Mouse (Mus musculus) CH12F3 (cell line): Measurements from ENCODE around the gene Msi2.

Source experiments
- in situ Hi-C: fragments of 300-500 bp; cut with MboI; formaldehyde crosslinking; loops from 2 replicates; pipeline ENCODE4 v1.14.3; 2020; ENCODE audit warnings: low sequenced_read_pairs

Msi2 gene

DNA sequence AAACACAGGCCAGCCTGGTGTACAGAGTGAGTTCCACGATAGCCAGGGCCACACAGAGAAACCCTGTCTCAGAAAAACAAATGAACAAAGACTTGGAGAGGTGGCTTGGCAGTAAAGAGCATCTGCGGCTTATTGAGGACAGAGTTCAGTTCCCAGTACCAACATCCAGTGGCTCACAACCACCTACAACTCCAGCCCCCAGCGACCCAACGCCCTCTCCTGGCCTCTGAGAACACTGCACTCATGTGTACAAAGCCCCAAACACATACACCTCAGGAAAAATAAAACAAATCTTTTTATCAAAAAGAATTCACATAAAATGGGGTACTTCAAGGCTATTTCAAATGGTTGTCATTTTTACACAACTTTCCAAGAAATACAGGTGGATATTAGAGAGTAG lies 78.5 kb downstream of the Msi2 start:
- in situ Hi-C loops, result no loop called here

DNA sequence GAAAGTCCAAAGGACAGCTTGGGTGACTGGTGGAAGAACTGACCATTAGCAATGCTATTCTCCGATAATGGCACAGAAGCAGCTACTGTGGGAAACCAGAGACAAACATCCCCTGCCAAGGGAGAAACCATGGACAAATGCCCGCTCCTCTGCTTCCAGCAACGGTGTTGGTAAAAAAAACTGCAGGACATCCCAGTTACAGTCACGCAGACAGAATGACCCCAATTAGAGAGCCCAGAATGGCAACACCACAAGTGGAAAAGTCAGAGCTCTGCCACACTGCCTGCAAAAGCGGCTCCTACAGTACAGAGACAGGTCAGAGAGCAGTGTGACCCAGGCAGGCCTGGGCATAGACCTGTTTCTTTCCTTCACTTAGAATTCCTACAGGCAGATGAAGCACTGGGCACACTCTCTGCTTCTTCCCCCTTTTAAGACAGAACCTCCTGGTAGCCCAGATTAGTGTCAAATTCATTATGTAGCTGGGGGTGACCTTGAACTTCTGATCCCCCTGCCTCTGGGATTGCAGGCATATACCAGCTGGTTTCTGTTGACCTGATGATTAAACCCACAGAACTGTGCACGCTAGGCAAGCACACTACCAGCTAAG lies 79.3 kb downstream of the Msi2 start:
- in situ Hi-C loops, result no loop called here

DNA sequence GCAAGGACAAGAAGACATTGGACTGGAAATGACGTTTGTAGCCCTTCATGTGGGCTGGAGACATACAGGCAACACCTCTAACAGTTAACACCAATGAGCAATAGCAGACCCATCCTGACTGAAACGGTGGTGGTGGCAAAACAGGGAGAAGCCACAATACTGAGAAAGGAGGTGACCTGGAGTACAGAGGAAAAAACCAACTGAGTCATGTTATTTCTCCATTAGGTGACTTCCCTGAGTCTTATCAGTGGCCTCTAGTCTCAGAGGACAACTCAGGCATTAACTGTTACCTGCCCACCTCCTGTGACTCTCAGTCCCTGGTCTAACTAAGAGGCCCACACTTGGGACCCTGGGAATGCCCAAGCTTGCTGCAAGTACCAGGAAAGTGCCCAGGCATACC lies 80.1 kb downstream of the Msi2 start:
- in situ Hi-C loops, result no loop called here

DNA sequence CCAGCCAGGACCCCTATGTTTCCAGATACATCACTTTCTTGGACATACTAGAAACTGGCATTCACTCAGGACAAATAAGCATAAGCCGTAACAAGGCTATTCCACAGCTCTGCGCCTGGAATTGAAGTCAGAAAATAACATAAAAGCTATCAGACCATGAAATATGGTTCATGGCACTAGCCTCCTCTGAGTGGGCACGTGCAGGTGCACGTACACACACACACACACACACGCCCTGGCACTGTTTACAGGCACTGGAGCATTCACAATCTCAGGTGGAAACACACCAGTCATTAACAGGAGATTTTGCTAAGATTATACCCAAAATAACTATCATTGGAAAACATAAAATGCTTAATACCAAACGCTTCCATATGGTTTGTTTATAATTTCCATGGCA lies 81.4 kb downstream of the Msi2 start:
- in situ Hi-C loops, result no loop called here

DNA sequence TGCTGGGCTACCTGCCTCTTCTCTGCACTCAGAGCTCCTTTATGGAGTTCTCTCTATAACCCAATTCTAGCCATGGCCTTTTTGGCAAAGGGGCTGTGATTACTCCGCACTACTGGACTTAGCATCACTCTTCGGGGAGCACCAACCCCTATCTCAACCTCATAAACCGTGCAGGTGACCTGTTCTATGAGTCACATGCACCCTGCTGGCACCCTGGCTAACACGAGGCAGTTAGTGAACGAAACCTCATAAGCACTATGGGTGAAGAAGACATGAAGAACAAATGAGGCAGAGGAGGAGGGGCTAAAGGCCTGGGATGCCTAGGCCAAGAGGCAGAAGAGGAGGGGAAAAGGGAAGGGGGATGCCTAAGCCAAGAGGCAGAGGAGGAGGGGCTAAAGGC lies 82.0 kb downstream of the Msi2 start:
- in situ Hi-C loops, result no loop called here

DNA sequence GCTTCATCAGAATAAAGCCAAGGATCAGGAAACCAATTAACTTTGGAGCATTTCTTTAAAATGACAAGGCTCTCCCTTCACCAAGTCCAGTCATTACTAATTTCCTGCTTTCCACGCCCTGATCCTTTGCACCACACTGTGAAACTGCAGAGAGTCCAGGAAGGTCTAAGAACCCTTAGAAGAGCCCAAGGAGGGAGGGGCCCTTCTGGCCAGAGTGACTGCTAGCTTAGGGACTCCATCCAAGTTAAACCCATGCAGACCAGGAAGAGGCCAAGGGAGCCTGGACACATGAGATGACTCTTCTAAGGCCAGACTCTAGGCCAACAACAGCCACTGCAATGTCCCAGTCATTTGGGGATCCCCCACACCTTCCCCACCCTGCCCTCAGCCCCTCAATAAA lies 83.7 kb downstream of the Msi2 start:
- in situ Hi-C loops, result no loop called here

DNA sequence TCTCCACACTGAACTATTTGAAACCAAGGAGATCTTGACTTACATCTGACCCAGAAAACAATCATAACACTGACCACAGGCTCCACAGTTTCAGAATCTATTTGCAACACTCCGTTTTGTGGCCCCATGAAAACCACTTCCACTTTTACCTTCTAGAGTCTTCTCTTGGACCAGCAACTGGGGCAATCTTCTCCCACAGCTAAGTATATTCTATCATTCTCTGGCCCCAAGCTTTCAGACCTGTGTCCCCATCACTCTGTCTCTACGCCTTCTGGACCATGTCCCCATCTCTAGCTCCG lies 86.4 kb downstream of the Msi2 start:
- in situ Hi-C loops, result no loop called here

DNA sequence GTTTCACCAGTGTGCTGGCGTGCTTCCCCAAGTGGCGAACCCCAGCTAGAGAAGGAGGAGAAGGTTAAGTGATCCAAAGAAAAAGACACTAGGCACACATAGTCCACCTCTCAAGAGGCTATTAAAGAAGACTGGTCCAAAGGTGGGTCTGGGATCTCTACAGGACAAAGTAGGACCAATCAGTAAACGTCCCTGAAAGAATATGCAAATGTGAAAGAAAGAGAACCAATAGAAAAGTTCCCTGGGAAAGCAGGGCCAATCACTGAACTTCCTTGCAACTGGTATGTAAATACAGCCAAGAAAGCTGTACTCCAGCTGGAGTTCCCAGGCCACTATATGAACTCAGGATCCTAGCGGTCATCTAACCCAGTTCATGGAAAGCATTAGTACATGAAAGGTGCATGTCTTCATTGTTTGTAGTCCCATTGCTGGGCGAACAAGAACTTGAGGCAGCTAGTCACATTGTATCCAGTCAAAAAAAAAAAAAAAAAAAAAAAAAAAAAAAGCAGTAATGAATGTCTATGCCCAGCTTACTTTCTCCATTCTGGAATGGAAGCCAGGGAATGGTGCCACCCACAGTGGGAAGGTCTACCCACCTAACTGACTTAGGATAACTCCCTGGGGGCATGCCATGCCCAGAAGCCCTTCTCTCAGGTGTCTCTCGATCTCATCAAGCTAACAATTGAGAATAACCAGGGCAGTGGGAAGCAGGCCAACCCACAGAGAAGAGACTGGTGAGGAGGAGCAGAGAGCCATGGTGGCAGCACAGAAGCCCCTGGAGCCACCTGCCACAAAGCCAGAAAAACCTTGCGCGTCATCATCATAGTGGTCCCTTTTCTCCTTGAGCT lies 87.0 kb downstream of the Msi2 start:
- in situ Hi-C loops, result no loop called here

DNA sequence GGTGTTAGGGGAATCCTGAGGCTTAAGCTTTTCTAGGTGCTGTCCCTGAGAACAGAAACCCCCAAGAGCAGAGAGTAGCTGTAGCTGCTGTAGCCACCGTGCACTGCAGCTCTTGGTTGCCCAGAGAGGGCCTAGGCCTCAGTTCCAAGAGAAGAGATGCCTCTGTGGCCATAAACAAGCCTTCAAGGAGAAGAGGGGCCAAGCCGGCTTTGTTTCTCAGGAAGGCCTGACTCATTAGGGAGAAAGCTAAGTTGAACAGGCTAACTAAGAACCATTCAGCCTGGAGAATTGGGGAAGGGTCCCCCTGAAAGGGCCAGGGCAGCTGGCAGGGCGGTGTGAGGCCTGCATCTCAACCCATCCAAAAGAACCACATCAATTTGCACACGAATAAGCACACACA lies 88.7 kb downstream of the Msi2 start:
- in situ Hi-C loops, result no loop called here

DNA sequence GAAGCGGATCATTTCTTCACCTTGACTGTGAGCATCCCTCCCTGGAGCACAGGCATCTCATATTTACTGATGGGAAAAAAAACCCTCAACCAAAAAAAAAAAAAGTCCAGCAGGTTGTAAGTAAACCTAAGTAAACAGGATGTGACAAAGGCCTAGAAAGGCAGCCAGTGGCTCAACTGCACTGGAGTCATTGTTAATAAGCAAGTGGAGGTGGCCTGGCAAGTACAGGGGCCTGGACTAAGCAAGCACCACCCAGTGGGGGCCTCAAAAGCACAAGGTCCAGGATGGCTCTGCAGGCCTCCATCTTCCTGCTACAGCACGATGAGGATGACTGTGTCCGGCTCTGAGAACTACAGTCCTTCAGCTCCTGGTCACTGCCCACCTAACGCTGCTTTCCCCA lies 89.1 kb downstream of the Msi2 start:
- in situ Hi-C loops, result no loop called here

DNA sequence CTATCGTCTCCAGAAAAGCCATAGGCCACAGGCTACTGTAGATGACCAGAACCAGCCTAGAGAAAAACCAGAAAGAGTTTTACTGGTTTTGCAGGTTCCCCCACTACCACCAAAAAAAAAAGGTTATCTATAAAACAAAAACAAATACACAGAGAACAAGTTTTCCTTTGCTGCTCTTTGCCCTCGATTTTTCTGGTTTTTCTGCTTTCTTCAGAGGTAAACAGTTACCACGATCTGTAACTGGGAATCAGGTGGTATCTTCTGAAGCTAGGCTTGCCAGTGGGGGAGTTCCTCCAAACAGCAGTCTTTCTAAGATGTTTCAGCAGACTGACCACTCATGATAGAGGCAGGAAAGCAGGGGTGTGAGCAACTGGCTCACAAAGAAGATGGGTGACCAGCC lies 89.6 kb downstream of the Msi2 start:
- in situ Hi-C loops, result no loop called here

DNA sequence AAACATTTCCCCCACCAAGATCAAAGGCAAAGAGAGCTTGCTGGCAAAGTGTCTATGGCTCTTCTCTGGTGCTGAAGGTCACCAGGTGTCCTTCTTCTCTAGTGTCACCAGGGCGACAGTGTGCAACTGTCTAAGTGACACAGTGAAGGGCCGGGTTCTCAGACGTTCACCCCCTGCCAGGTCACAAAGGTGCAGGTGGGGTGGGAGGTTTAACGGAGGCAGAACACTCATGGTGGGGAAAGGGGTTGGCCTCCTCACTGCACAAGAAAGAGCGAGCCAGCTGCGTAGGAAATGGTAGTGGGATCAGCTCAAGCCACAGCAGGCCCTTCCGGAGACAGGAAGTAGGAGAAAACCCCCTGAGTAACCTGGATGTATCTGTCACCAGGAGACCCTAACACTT lies 91.0 kb downstream of the Msi2 start:
- in situ Hi-C loops, result no loop called here

DNA sequence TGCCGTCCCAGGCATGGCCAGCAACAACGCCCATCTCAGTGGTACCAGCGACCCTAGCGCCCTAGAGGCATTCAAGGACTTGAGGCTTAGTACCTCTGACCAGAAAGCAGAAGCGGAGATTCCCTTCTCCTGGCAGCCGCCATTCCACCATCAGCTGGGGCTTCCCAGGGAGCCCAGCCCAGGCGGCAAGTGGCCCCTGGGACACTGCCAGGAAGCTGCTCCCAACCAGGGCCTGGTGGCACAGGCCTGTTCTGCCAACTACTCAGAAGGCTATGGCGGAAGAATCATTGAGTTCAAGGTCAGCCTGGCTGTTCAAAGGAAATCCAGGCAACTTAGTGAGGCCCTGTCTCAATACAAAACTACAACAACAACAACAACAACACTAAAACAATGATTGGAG lies 91.7 kb downstream of the Msi2 start:
- in situ Hi-C loops, result no loop called here

DNA sequence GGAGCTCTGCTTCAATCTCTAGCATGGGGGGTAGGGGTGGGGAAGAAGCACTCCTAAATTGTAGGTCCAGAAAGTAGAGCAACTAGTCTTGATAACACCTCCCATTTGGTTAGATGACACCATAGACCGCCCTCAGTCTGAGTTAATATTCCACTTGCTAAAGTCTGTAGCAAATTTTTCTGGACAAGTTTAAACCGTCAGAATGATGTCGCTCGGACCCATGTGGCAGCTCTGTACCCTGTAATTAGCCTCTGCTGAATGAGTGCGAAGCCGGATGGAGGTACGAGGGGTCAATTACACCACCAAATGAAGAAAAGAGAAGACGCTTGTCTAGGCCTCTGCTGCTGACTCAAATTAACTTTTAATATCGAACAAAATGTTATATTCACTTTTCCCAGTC lies 92.3 kb downstream of the Msi2 start:
- in situ Hi-C loops, result no loop called here

DNA sequence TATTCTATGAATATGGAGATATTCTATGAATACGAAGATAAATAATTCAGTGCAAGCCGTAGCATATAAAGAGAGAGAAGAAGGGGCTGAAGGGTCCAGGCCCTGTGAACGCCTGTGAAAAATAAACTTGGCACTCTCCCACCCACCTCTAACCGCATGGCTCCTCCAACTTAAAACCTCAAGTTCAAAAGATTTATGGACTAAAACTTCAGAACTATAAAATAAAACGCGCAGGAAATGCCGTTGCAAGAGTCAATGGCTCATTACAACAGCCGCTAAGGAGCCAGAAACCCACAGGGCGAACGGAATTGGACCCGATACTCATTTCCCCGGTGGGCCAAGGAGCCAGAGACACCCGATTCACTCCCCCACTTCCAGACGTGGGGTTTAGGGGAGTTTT lies 93.2 kb downstream of the Msi2 start:
- in situ Hi-C loops, result no loop called here

DNA sequence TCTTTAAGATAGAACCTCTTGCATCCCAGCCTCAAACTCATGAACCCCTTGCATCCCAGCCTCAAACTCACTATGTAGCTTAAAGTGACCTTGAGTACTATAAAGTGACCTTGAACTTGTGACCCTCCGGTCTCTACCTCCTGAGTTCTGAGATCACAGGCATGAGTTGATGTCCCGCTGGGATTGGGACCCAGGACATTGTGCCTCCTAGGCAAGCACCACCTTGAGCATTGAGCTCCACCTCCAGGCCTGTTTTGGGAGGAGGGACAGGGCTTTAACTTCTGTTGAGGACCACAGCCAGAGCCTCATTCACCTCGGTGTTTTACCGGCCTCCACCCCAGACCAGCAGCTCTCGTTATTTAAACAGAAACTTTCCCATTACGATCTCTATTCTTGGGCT lies 93.7 kb downstream of the Msi2 start:
- in situ Hi-C loops, result no loop called here

DNA sequence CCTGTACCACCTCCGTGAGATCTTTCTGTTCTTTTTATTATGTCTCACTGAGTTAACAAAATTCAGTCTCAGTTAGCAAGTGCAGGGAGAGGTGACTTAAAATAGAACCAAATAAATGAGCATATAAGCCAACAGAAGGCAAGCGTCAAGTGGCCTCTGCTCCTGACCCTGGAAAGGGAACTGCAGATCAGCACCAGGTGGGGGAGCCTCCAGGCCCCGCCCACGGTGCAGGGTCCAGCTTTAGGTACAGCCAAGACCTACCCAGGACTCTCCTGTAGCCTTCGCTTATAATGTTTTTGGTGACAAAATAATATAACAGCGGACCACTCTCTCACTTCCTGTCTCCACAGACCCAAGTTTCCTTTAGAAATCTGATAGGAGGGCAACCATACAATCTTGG lies 94.6 kb downstream of the Msi2 start:
- in situ Hi-C loops, result no loop called here

DNA sequence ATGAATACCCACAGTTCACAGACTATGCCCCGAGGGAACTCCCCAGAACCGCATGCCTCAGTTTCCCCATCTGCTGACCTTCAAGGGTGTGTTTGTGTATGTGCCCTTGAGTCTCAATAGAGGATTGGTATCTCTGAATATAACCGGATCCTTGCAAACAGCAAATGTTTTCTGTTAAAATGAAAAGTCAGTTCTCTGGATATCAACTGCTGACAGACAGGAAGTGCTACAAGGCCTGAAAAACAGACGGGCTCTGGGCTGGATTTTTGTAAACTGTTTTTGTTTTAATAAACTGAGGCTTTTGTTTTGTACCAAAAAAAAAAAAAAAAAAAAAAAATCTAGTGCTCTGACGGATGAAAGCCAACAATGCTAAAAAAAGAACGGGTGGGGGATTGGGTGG lies 95.8 kb downstream of the Msi2 start:
- in situ Hi-C loops, result no loop called here

DNA sequence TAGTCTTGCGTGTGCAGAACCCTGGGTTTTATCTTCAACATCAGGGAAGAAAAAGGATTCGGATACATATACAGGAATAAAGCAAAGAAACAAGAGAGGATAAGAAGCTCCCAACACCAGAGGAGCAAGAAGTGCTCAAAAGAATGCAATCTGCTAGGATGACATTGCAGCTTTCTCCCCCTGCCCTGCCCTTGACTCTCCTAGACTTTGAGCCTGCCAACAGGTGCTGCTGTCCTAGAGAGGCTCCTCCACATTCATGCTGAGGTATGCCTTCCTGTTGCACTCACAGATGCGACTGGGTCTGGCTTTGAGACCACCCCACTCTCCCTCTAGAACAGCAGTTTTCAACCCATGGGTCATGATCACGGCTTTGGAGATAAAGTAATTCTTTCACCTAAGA lies 96.5 kb downstream of the Msi2 start:
- in situ Hi-C loops, result no loop called here

DNA sequence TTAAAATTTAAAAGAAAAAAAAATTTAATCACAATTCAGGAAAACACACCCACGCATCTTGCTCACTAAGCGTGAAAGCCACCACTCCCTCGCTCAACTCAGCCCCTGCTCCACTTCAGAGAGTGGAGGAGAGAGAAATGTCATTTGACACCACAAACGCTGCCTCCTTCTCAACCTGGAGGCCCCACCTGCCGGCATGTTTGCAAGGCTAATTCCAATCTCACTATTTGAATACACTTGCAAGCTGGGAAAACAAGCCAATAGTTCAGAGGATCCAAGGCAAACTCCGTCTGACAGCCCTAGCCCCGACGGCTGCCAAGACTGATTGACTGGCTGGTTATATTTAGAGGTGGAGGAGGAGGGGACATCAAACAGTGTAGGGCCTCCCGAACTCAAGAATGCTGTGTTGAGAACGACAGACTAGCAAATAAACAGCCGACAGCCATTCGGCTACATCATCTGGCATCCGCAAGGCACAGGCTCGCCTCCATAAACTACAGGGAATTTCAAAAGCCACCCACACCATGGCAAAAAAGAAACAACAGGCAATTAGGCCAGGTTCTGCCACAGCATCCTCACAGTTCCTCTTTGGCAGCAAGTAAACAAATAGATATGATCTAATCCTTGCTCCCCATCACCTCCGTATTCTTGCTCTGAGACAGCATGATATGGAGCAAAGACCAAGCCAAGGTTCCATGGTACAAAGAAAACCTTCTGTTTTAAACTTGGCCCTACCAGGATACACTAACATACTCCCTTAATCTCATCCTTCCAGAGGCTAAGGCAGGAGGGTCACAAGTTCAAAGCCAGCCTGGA lies 97.9 kb downstream of the Msi2 start:
- in situ Hi-C loops, result no loop called here

DNA sequence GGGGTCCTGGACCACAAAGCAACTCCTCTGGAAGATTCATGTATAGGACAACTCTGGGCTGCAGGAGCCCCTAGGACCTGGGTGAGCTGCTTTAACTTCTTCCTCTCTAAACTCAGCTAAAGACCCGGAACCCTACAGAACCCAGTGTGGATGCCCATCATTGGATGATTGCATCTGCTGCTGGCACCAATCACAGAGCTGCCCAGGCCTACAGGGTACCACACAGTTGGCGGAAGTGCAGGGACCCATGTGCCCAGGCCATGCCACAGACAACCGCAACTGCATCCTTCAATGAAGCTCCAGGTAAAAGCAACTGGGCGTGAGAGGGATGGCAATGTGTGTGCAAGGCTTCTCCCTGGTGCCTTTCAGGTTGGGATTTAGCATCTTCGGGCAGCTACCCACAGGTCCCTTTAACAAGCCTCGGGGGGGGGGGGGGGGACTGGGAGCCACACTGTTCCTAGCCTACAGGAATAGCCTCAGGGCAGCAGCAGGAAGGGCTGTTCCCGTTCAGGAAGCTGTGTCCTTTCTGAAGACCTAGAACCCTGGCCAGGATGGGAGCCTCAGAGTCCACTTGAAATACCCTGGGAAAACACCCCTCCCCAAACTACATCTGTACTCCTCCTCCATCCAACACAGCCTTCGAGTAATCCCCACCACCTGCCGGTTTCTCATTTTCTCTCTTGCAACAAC lies 98.7 kb downstream of the Msi2 start:
- in situ Hi-C loops, result no loop called here
